Mouse (Mus musculus) ES-Bruce4 (cell line): ENCODE measurements around the gene Olfr315. TPM values are rescaled to one million over a fixed set of nuclear protein-coding genes. Genes with fewer than 3 reads are reported as not detected.
"Not testable (repeated sequence)": the region's sequence is repeated elsewhere in the genome, so short reads cannot be mapped to it uniquely, and the experiment has no call there.

Experiments
- H3K27ac ChIP-seq: 2 replicates; pipeline ENCODE4 v1.5.1; 2012; ENCODE audit warnings: low read length, inconsistent platforms; ENCODE audit not compliant: insufficient read depth
- H3K27me3 ChIP-seq: 2 replicates; pipeline ENCODE4 v1.6.1; 2012; ENCODE audit warnings: mild to moderate bottlenecking, low read length, inconsistent platforms; ENCODE audit not compliant: control insufficient read depth, poor library complexity, insufficient read depth, severe bottlenecking
- H3K36me3 ChIP-seq: 2 replicates; pipeline ENCODE4 v1.6.1; 2012; ENCODE audit warnings: inconsistent platforms, mild to moderate bottlenecking, low read length, moderate library complexity; ENCODE audit not compliant: control insufficient read depth, poor library complexity, insufficient read depth, severe bottlenecking
- H3K4me1 ChIP-seq: one replicate; pipeline ENCODE4 v1.8.1; 2011; ENCODE audit warnings: low read length; ENCODE audit not compliant: control insufficient read depth, insufficient read depth
- H3K4me3 ChIP-seq: 2 replicates; pipeline ENCODE4 v1.5.1; 2011; ENCODE audit warnings: low read depth, mild to moderate bottlenecking, low read length
- H3K9ac ChIP-seq: 2 replicates; pipeline ENCODE4 v1.6.1; 2012; ENCODE audit warnings: low read depth, mild to moderate bottlenecking, inconsistent platforms; ENCODE audit not compliant: poor library complexity, severe bottlenecking
- H3K9me3 ChIP-seq: replicated peaks from 2 replicates; pipeline ENCODE4 v1.6.1; 2012; ENCODE audit warnings: mild to moderate bottlenecking, low read length, inconsistent platforms; ENCODE audit not compliant: control insufficient read depth, poor library complexity, insufficient read depth, severe bottlenecking
- CTCF ChIP-seq: IDR thresholded peaks from one replicate; pipeline ENCODE4 v1.8.1; 2011; ENCODE audit warnings: low read depth, low read length
- EP300 ChIP-seq: IDR thresholded peaks from 2 replicates; pipeline ENCODE4 v1.6.1; 2011; ENCODE audit warnings: low read depth, low read length; ENCODE audit not compliant: insufficient read depth
- POLR2A ChIP-seq: IDR thresholded peaks from one replicate; pipeline ENCODE4 v1.8.1; 2011; ENCODE audit warnings: low read length; ENCODE audit not compliant: insufficient read depth
- polyA plus RNA-seq: library from polyadenylated mRNA; stranded (reverse); fragments of >200 nt; gene quantifications from 2 replicates; pipeline ENCODE4 v1.2.4, GENCODE M21; 2011; ENCODE audit warnings: low read depth; ENCODE audit not compliant: missing spikeins, insufficient read depth, insufficient read length

Gene Olfr315
- polyA plus RNA-seq, 1 experiment = not detected

- no peaks in the 10 kb centered on the region for H3K4me1 ChIP-seq
- H3K9ac ChIP-seq = no peak overlapping the region
These were observed 30.9 kb downstream of the Olfr315 start for GRCm38 (mm10) chr11:58803871-58804270.

GRCm38 (mm10) chr11:58804393-58804792 is 31.4 kb downstream of the Olfr315 start:
- Histone ChIP-seq H3K27me3 (no peaks in the 10 kb centered on the region), H3K9ac (no peak overlapping the region), H3K27ac (no peak overlapping the region), H3K4me3 (no peak overlapping the region), H3K4me1 (no peaks in the 10 kb centered on the region), H3K36me3 (no peaks in the 10 kb centered on the region), H3K9me3 (no peaks in the 10 kb centered on the region; the same call in 1 of the 2 replicates)
- no peak for TF ChIP-seq CTCF
- TF ChIP-seq EP300 = no peak
- TF ChIP-seq POLR2A = no peak

More at GRCm38 (mm10) chr11:58803871-58804270, 30.9 kb downstream of the Olfr315 start:
- no peak overlapping the region for H3K4me3 ChIP-seq
- H3K9me3 ChIP-seq = no peaks in the 10 kb centered on the region; the same call in 1 of the 2 replicates
- H3K36me3 ChIP-seq = no peaks in the 10 kb centered on the region
- no peak for TF ChIP-seq EP300
- no peak overlapping the region for H3K27ac ChIP-seq
- H3K27me3 ChIP-seq = no peaks in the 10 kb centered on the region

GRCm38 (mm10) chr11:58812001-58812400 is 39.0 kb downstream of the Olfr315 start:
- H3K4me1 ChIP-seq = no peaks in the 10 kb centered on the region
- TF ChIP-seq POLR2A (no peak), CTCF (peak; percentile 69)
- H3K9me3 ChIP-seq = no peaks in the 10 kb centered on the region; the same call in 1 of the 2 replicates
- H3K9ac ChIP-seq = no peak overlapping the region
- no peaks in the 10 kb centered on the region for H3K27me3 ChIP-seq
- no peaks in the 10 kb centered on the region for H3K36me3 ChIP-seq
- no peak overlapping the region for H3K4me3 ChIP-seq
- H3K27ac ChIP-seq = no peak overlapping the region

- H3K4me3 ChIP-seq, H3K4me1 ChIP-seq, H3K27ac ChIP-seq, H3K36me3 ChIP-seq, H3K9me3 ChIP-seq, H3K9ac ChIP-seq, H3K27me3 ChIP-seq: not testable (repeated sequence)
These were observed 41.7 kb downstream of the Olfr315 start, which contains the start of gene Olfr313 for GRCm38 (mm10) chr11:58814700-58815099. Gene Olfr313 (plus strand): TSS chr11:58815000.

GRCm38 (mm10) chr11:58815676-58816075 is 42.7 kb downstream of the Olfr315 start:
- Histone ChIP-seq H3K9ac (no peak overlapping the region), H3K9me3 (no peaks in the 10 kb centered on the region; the same call in 1 of the 2 replicates), H3K27ac (no peak overlapping the region), H3K36me3 (no peaks in the 10 kb centered on the region), H3K4me3 (no peak overlapping the region), H3K4me1 (no peaks in the 10 kb centered on the region), H3K27me3 (no peaks in the 10 kb centered on the region)
- TF ChIP-seq POLR2A (no peak), EP300 (no peak), CTCF (no peak)

GRCm38 (mm10) chr11:58828937-58829336 is 55.9 kb downstream of the Olfr315 start, which contains the start of gene Olfr312:
Gene Olfr312 (plus strand): TSS chr11:58829237.
- H3K9me3 ChIP-seq, H3K36me3 ChIP-seq, H3K4me3 ChIP-seq, H3K27me3 ChIP-seq, H3K9ac ChIP-seq, H3K27ac ChIP-seq, H3K4me1 ChIP-seq: not testable (repeated sequence)

GRCm38 (mm10) chr11:58829764-58830163 is 56.8 kb downstream of the Olfr315 start:
- TF ChIP-seq POLR2A = no peak
- no peak for TF ChIP-seq CTCF
- no peak for TF ChIP-seq EP300
- no peak overlapping the region for H3K27ac ChIP-seq
- H3K4me3 ChIP-seq = no peak overlapping the region
- H3K27me3 ChIP-seq = no peaks in the 10 kb centered on the region
- no peaks in the 10 kb centered on the region for H3K36me3 ChIP-seq
- no peaks in the 10 kb centered on the region for H3K4me1 ChIP-seq
- H3K9ac ChIP-seq = no peak overlapping the region
- no peaks in the 10 kb centered on the region for H3K9me3 ChIP-seq

Other genes with a start within 250 kb of the Olfr315 start
- not detected in 2 replicates for gene Olfr330, start 238.4 kb upstream of the Olfr315 start, polyA plus RNA-seq
- not detected in 2 replicates for gene Olfr329-ps, start 226.8 kb upstream of the Olfr315 start, polyA plus RNA-seq
- not detected in 2 replicates for gene Olfr328, start 217.6 kb upstream of the Olfr315 start, polyA plus RNA-seq
- not detected in 2 replicates for gene Olfr224, start 202.6 kb upstream of the Olfr315 start, polyA plus RNA-seq
- gene Olfr325, start 195.5 kb upstream of the Olfr315 start, polyA plus RNA-seq = not detected in 2 replicates
- gene Olfr324, start 178.1 kb upstream of the Olfr315 start, polyA plus RNA-seq = not detected in 2 replicates
- not detected in 2 replicates for gene 2210407C18Rik, start 157.1 kb upstream of the Olfr315 start, polyA plus RNA-seq
- not detected in 2 replicates for gene Olfr323, start 142.7 kb upstream of the Olfr315 start, polyA plus RNA-seq
- gene Trim58, start 132.7 kb upstream of the Olfr315 start, polyA plus RNA-seq = not detected in 2 replicates
- gene Olfr322, start 114.4 kb upstream of the Olfr315 start, polyA plus RNA-seq = not detected in 2 replicates
- gene Olfr320, start 92.1 kb upstream of the Olfr315 start, polyA plus RNA-seq = not detected in 2 replicates
- gene Olfr319, start 74.0 kb upstream of the Olfr315 start, polyA plus RNA-seq = not detected in 2 replicates
- not detected in 2 replicates for gene Olfr318, start 49.2 kb upstream of the Olfr315 start, polyA plus RNA-seq
- not detected in 2 replicates for gene Olfr317, start 34.0 kb upstream of the Olfr315 start, polyA plus RNA-seq
- not detected in 2 replicates for gene Olfr316, start 20.5 kb upstream of the Olfr315 start, polyA plus RNA-seq
- not detected in 2 replicates for gene Olfr314, start 9.8 kb downstream of the Olfr315 start, polyA plus RNA-seq
- not detected in 2 replicates for gene Fam183b, start 28.8 kb downstream of the Olfr315 start, polyA plus RNA-seq
- not detected in 2 replicates for gene Olfr313, start 41.8 kb downstream of the Olfr315 start, polyA plus RNA-seq
- gene Olfr312, start 56.0 kb downstream of the Olfr315 start, polyA plus RNA-seq = not detected in 2 replicates
- gene Olfr311, start 66.1 kb downstream of the Olfr315 start, polyA plus RNA-seq = not detected in 2 replicates
- gene Gm12258, start 74.0 kb downstream of the Olfr315 start, polyA plus RNA-seq = 3.2 and 5.2 TPM in 2 replicates
- gene 2810021J22Rik, start 94.0 kb downstream of the Olfr315 start, polyA plus RNA-seq = 6.9 and 7.7 TPM in 2 replicates
- 5.1 and 6.1 TPM in 2 replicates for gene Zfp39, start 131.0 kb downstream of the Olfr315 start, polyA plus RNA-seq
- gene Btnl10, start 144.7 kb downstream of the Olfr315 start, polyA plus RNA-seq = not detected in 2 replicates
- 104 and 105 TPM in 2 replicates for gene Rnf187, start 165.7 kb downstream of the Olfr315 start, polyA plus RNA-seq
- gene Hist3h2ba, start 175.7 kb downstream of the Olfr315 start, polyA plus RNA-seq = 7.7 and 8.0 TPM in 2 replicates
- 2.9 and 3.7 TPM in 2 replicates for gene Hist3h2a, start 181.5 kb downstream of the Olfr315 start, polyA plus RNA-seq
- not detected in 2 replicates for gene Trim17, start 181.5 kb downstream of the Olfr315 start, polyA plus RNA-seq
- gene Trim11, start 204.9 kb downstream of the Olfr315 start, polyA plus RNA-seq = 22.5 and 25.6 TPM in 2 replicates